Mouse (Mus musculus) left cerebral cortex, adult 9 months (tissue): Measurements from ENCODE around the gene Trf.

Source experiments
- DNase-seq, 2 experiments: peaks; one replicate each; pipeline ENCODE4 v3.0.0; 2022; ENCODE audit warnings: low spot score in 2 of 2

Gene Trf

GRCm38 (mm10) chr9:103230151-103230951 is at the start of gene Trf, which contains the start of gene Gm20425:
Gene Trf, minus strand, starts transcription at chr9:103230444.
Gene Gm20425, minus strand, starts transcription at chr9:103230307.
- DNase-seq, result peak; percentile 65 to 76

GRCm38 (mm10) chr9:103276876-103277275 is 46.6 kb upstream of the Trf start:
- no peak for DNase-seq

- DNase-seq, result no peak
These were observed 45.4 kb upstream of the Trf start for GRCm38 (mm10) chr9:103275676-103276075.

- DNase-seq, result no peak
These were observed 44.6 kb upstream of the Trf start for GRCm38 (mm10) chr9:103274819-103275218.

GRCm38 (mm10) chr9:103271104-103271503 is 40.9 kb upstream of the Trf start:
- DNase-seq, result no peak

- no peak for DNase-seq
These were observed 35.5 kb upstream of the Trf start for GRCm38 (mm10) chr9:103265778-103266177.

- DNase-seq, result no peak
These were observed 22.7 kb upstream of the Trf start for GRCm38 (mm10) chr9:103252906-103253305.

- DNase-seq, result no peak
These were observed 18.4 kb upstream of the Trf start for GRCm38 (mm10) chr9:103248618-103249017.

- no peak for DNase-seq
These were observed 16.4 kb upstream of the Trf start for GRCm38 (mm10) chr9:103246526-103247168.

- no peak for DNase-seq
These were observed 13.4 kb upstream of the Trf start for GRCm38 (mm10) chr9:103243640-103244039.

GRCm38 (mm10) chr9:103241206-103241605 is 11.0 kb upstream of the Trf start:
- DNase-seq, result no peak

GRCm38 (mm10) chr9:103239471-103239870 is 9.2 kb upstream of the Trf start:
- no peak for DNase-seq

GRCm38 (mm10) chr9:103234565-103235165 is 4.4 kb upstream of the Trf start:
- peak in 1 of 2 experiments; percentile 36 for DNase-seq

GRCm38 (mm10) chr9:103234059-103234458 is 3.8 kb upstream of the Trf start:
- no peak for DNase-seq

- no peak for DNase-seq
These were observed 2.8 kb upstream of the Trf start for GRCm38 (mm10) chr9:103233006-103233395.

GRCm38 (mm10) chr9:103232232-103233005 is 2.2 kb upstream of the Trf start:
- no peak for DNase-seq

GRCm38 (mm10) chr9:103229037-103229867 is 992 bp downstream of the Trf start:
- DNase-seq, result no peak

GRCm38 (mm10) chr9:103228370-103229003 is 1.8 kb downstream of the Trf start:
- no peak for DNase-seq

- DNase-seq, result no peak
These were observed 2.5 kb downstream of the Trf start for GRCm38 (mm10) chr9:103227760-103228159.

GRCm38 (mm10) chr9:103226806-103227205 is 3.4 kb downstream of the Trf start:
- DNase-seq, result no peak

- no peak for DNase-seq
These were observed 4.8 kb downstream of the Trf start for GRCm38 (mm10) chr9:103225464-103225863.
